Mouse (Mus musculus): ENCODE data around the gene Klhl7.

DNA sequence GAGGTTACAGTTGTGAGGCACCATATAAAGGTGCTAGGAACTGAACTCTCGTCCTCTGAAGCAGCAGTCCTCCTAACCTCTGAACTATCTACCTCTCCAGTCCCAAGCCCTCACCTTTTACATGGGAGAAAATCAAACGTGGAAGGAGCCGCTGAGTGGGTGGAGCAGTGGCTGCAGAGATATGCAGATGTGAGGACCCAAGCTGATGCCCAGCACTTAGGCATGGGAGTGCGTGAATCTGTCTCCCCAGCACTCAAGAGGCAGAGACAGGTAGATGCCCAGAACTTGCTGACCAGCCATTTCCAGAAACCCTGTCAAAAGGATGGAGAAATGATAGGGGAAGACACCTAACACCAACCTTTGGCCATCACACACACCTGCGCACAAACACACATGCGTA lies 82.7 kb downstream of the Klhl7 start:
- TF ChIP-seq EP300 (IDR thresholded peaks at IDR 0.05; ENCODE audit: low read depth) (no peak), CTCF (IDR thresholded peaks at IDR 0.05; ENCODE audit: low read depth) (no peak)

Data from heart, postnatal 0 days (tissue).